Mouse (Mus musculus) heart, embryonic 12.5 days (tissue): ENCODE results near the gene Macrod1. TPM values are rescaled to one million over a fixed set of nuclear protein-coding genes. Genes with fewer than 3 reads are reported as not detected.

Experiments used
- ATAC-seq: fragments of 200-750 bp; cut with Nextera tagmentation; 2 replicates; pipeline ENCODE4 v1.8.0; 2017; ENCODE audit warnings: moderate TSS enrichment, moderate library complexity; ENCODE audit not compliant: insufficient number of reproducible peaks, low FRiP score
- H3K27ac ChIP-seq: fragments of 300-500 bp; sonication (generic); 2 replicates; pipeline ENCODE4 v1.5.1; 2016; ENCODE audit warnings: mild to moderate bottlenecking, moderate library complexity; ENCODE audit not compliant: poor library complexity, severe bottlenecking
- H3K27me3 ChIP-seq: fragments of 300-500 bp; sonication (generic); replicated peaks from 2 replicates; pipeline ENCODE4 v1.6.1; 2016; ENCODE audit warnings: mild to moderate bottlenecking, moderate library complexity
- H3K36me3 ChIP-seq: fragments of 300-500 bp; sonication (generic); 2 replicates; pipeline ENCODE4 v1.6.1; 2016; ENCODE audit warnings: mild to moderate bottlenecking, moderate library complexity
- H3K4me1 ChIP-seq: fragments of 300-500 bp; sonication (generic); replicated peaks from 2 replicates; pipeline ENCODE4 v1.6.1; 2016; ENCODE audit warnings: mild to moderate bottlenecking
- H3K4me2 ChIP-seq: fragments of 300-500 bp; sonication (generic); 2 replicates; pipeline ENCODE4 v1.6.1; 2016; ENCODE audit warnings: mild to moderate bottlenecking, moderate library complexity
- H3K4me3 ChIP-seq: fragments of 300-500 bp; sonication (generic); 2 replicates; pipeline ENCODE4 v1.5.1; 2016; ENCODE audit warnings: mild to moderate bottlenecking
- H3K9ac ChIP-seq: fragments of 300-500 bp; sonication (generic); 2 replicates; pipeline ENCODE4 v1.6.1; 2016; ENCODE audit warnings: mild to moderate bottlenecking, moderate library complexity
- H3K9me3 ChIP-seq: fragments of 300-500 bp; sonication (generic); replicated peaks from 2 replicates; pipeline ENCODE4 v1.6.1; 2016; ENCODE audit warnings: mild to moderate bottlenecking, moderate library complexity
- WGBS: fragments of 180-500 bp; shearing (Covaris S2); methylation state at CpG from one replicate; pipeline ENCODE4 v1.1.7; 2016; 5-methylcytosine and 5-hydroxymethylcytosine counted together
- polyA plus RNA-seq: library from polyadenylated mRNA; unstranded; fragments of >200 nt; fragmentation: Nextera tagmentation; extraction: Ambion mirVana; gene quantifications from 2 replicates; pipeline ENCODE4 v1.2.1, GENCODE M21; 2016

Macrod1 gene
- polyA plus RNA-seq, 1 experiment from 2014 or later: 29.0 TPM

GRCm38 (mm10) chr19:7117653-7118307 is 61.2 kb downstream of the Macrod1 start:
- peaks cover 7% of the 10 kb centered on the region; the same call in 1 of the 2 replicates for H3K27me3 ChIP-seq
- ATAC-seq: peak; percentile 20; the same call in 1 of the 2 replicates
- 0 out of 2 replicates have a peak overlapping the region, but pooled peaks have one; percentile 9 for H3K27ac ChIP-seq
- H3K4me1 ChIP-seq: peaks cover 69% of the 10 kb centered on the region
- no peaks in the 10 kb centered on the region for H3K36me3 ChIP-seq
- H3K9ac ChIP-seq: 0 out of 2 replicates have a peak overlapping the region, but pooled peaks have one; percentile 18
- H3K9me3 ChIP-seq: no peaks in the 10 kb centered on the region
- H3K4me2 ChIP-seq: peak overlapping the region; percentile 20
- 34% methylated on average over 8 of the region's 8 CpGs for WGBS
- no peak overlapping the region for H3K4me3 ChIP-seq

- Histone ChIP-seq H3K4me1 (peaks cover 61% of the 10 kb centered on the region), H3K9ac (no peak overlapping the region), H3K27ac (peak overlapping the region; percentile 99), H3K36me3 (no peaks in the 10 kb centered on the region), H3K27me3 (peaks cover 22% of the 10 kb centered on the region), H3K9me3 (no peaks in the 10 kb centered on the region), H3K4me3 (no peak overlapping the region), H3K4me2 (no peak overlapping the region)
- no peak for ATAC-seq
- 68% methylated on average over 11 of the region's 11 CpGs for WGBS
Observed at GRCm38 (mm10) chr19:7121252-7121651, 64.6 kb downstream of the Macrod1 start.

- H3K27ac ChIP-seq: peak overlapping the region; percentile 99
- no peak overlapping the region; the same call in 1 of the 2 replicates for H3K4me3 ChIP-seq
- H3K4me2 ChIP-seq: peak overlapping the region; percentile 58
- H3K9ac ChIP-seq: peak overlapping the region; percentile 61
- WGBS: 29% methylated on average over 4 of the region's 4 CpGs
- H3K36me3 ChIP-seq: no peaks in the 10 kb centered on the region
- H3K4me1 ChIP-seq: peaks cover 53% of the 10 kb centered on the region
- H3K9me3 ChIP-seq: no peaks in the 10 kb centered on the region
- ATAC-seq: peak; percentile 84
- H3K27me3 ChIP-seq: peaks cover 22% of the 10 kb centered on the region
Observed at GRCm38 (mm10) chr19:7122277-7122676, 65.7 kb downstream of the Macrod1 start.

GRCm38 (mm10) chr19:7122698-7123306 is 66.2 kb downstream of the Macrod1 start:
- Histone ChIP-seq H3K27ac (peak overlapping the region; percentile 99), H3K4me1 (peaks cover 48% of the 10 kb centered on the region), H3K4me2 (peak overlapping the region; percentile 58), H3K36me3 (no peaks in the 10 kb centered on the region), H3K9me3 (no peaks in the 10 kb centered on the region), H3K4me3 (no peak overlapping the region; the same call in 1 of the 2 replicates), H3K27me3 (peaks cover 22% of the 10 kb centered on the region), H3K9ac (peak overlapping the region; percentile 61)
- ATAC-seq: peak; percentile 75
- 34% methylated on average over 10 of the region's 10 CpGs for WGBS

GRCm38 (mm10) chr19:7125526-7126156 is 69.0 kb downstream of the Macrod1 start:
- Histone ChIP-seq H3K4me2 (no peak overlapping the region), H3K27me3 (peaks cover 18% of the 10 kb centered on the region; the same call in 1 of the 2 replicates), H3K9me3 (no peaks in the 10 kb centered on the region), H3K4me3 (no peak overlapping the region), H3K4me1 (peaks cover 49% of the 10 kb centered on the region), H3K36me3 (no peaks in the 10 kb centered on the region), H3K27ac (no peak overlapping the region), H3K9ac (no peak overlapping the region)
- WGBS: 80% methylated on average over 4 of the region's 4 CpGs
- ATAC-seq: no peak

- H3K36me3 ChIP-seq: no peaks in the 10 kb centered on the region
- no peak overlapping the region for H3K4me2 ChIP-seq
- no peak overlapping the region for H3K9ac ChIP-seq
- 59% methylated on average over 1 of the region's 1 CpGs for WGBS
- no peaks in the 10 kb centered on the region for H3K9me3 ChIP-seq
- no peak for ATAC-seq
- H3K27me3 ChIP-seq: peaks cover 19% of the 10 kb centered on the region; the same call in 1 of the 2 replicates
- peaks cover 49% of the 10 kb centered on the region for H3K4me1 ChIP-seq
- H3K27ac ChIP-seq: no peak overlapping the region
- H3K4me3 ChIP-seq: no peak overlapping the region
Observed at GRCm38 (mm10) chr19:7126209-7126608, 69.6 kb downstream of the Macrod1 start.

- Histone ChIP-seq H3K27me3 (peaks cover 21% of the 10 kb centered on the region; the same call in 1 of the 2 replicates), H3K36me3 (no peaks in the 10 kb centered on the region), H3K4me1 (peaks cover 46% of the 10 kb centered on the region), H3K27ac (no peak overlapping the region), H3K4me3 (no peak overlapping the region), H3K9me3 (no peaks in the 10 kb centered on the region), H3K9ac (no peak overlapping the region), H3K4me2 (no peak overlapping the region)
- 64% methylated on average over 2 of the region's 2 CpGs for WGBS
- no peak for ATAC-seq
Observed at GRCm38 (mm10) chr19:7126933-7127332, 70.3 kb downstream of the Macrod1 start.

- no peak overlapping the region for H3K4me2 ChIP-seq
- H3K9me3 ChIP-seq: no peaks in the 10 kb centered on the region
- H3K36me3 ChIP-seq: no peaks in the 10 kb centered on the region
- 68% methylated on average over 19 of the region's 19 CpGs for WGBS
- no peak overlapping the region for H3K27ac ChIP-seq
- no peak overlapping the region for H3K4me3 ChIP-seq
- H3K9ac ChIP-seq: no peak overlapping the region; the same call in 1 of the 2 replicates
- H3K27me3 ChIP-seq: peaks cover 22% of the 10 kb centered on the region; the same call in 1 of the 2 replicates
- no peak for ATAC-seq
- H3K4me1 ChIP-seq: peaks cover 36% of the 10 kb centered on the region
Observed at GRCm38 (mm10) chr19:7128551-7129475, 72.2 kb downstream of the Macrod1 start.

- Histone ChIP-seq H3K36me3 (no peaks in the 10 kb centered on the region), H3K27ac (0 out of 2 replicates have a peak overlapping the region, but pooled peaks have one; percentile 9), H3K9ac (no peak overlapping the region), H3K27me3 (peaks cover 16% of the 10 kb centered on the region; the same call in 1 of the 2 replicates), H3K4me3 (no peak overlapping the region), H3K4me1 (peaks cover 50% of the 10 kb centered on the region), H3K4me2 (no peak overlapping the region), H3K9me3 (no peaks in the 10 kb centered on the region)
- WGBS: 27% methylated on average over 11 of the region's 11 CpGs
- no peak for ATAC-seq
Observed at GRCm38 (mm10) chr19:7130317-7130716, 73.7 kb downstream of the Macrod1 start.

GRCm38 (mm10) chr19:7133436-7133835 is 76.8 kb downstream of the Macrod1 start:
- ATAC-seq: no peak
- H3K36me3 ChIP-seq: no peaks in the 10 kb centered on the region
- 88% methylated on average over 9 of the region's 9 CpGs for WGBS
- H3K4me2 ChIP-seq: no peak overlapping the region
- H3K4me1 ChIP-seq: peaks cover 78% of the 10 kb centered on the region
- no peaks in the 10 kb centered on the region for H3K9me3 ChIP-seq
- H3K9ac ChIP-seq: no peak overlapping the region
- no peak overlapping the region for H3K4me3 ChIP-seq
- H3K27me3 ChIP-seq: peaks cover 30% of the 10 kb centered on the region
- H3K27ac ChIP-seq: no peak overlapping the region
